Mouse (Mus musculus) C2C12 (cell line): Measurements from ENCODE around the gene Tmf1.
A peak's percentile ranks its signal among the peaks of the same experiment; 100 is the strongest.

Experiments
- CEBPB ChIP-seq: IDR thresholded peaks from one replicate; pipeline ENCODE4 v1.6.1; 2011; ENCODE audit warnings: low read depth, mild to moderate bottlenecking, control low read depth, moderate library complexity
- CTCF ChIP-seq: IDR thresholded peaks from one replicate; pipeline ENCODE4 v1.5.1; 2011; ENCODE audit not compliant: control insufficient read depth, insufficient read depth, insufficient read length
- MAX ChIP-seq: IDR thresholded peaks from one replicate; pipeline ENCODE4 v1.6.1; 2011; ENCODE audit warnings: mild to moderate bottlenecking, control low read depth

GRCm38 (mm10) chr6:97148383-97149251, 30.3 kb downstream of the Tmf1 start, which contains the start of gene Eogt:
- peak; percentile 76 for TF ChIP-seq CTCF
- no peak for TF ChIP-seq MAX
- TF ChIP-seq CEBPB, result no peak
